Mouse (Mus musculus): ENCODE data around the gene Slc4a1ap.
"Not testable (repeated sequence)": the region's sequence is repeated elsewhere in the genome, so short reads cannot be mapped to it uniquely, and the experiment has no call there.

Gene Slc4a1ap

DNA sequence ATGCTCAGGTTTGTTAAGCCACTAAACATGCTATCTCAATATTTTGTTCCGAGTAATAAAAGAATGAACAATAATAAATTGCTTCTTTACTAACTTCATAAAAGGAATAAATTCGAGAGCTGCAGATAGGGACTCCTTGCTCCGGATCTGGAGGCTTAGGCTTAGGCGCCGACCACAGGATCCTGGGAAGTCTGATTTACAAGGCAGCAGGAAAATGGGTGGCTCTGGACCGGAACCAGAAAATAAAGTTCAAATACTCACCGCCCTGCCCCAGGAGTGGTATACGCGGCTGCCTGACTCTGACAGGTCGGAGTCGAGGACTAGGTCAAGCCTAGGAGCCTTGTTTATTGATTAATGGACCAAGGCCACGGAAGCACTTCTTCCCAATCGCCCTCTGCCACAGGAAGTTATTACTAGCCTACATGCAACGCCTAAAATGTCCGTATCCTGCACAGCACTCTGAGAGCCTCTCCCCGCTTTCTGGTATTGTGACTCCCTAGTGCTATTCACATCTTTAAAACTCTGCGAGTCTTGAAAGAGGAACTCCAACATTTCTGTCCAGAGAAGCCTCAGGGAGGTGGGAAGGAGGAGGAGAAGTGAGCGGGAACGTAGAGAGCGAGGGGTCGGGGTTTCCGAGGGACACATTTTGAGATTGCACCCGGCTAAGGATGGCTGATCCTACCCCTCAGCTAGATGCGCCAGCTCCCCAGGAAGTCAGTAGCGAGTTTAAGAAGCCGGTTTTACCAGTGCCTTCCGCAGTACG lies at the start of gene Slc4a1ap:
Gene Slc4a1ap, plus strand, starts transcription at position 642 of the 763 bp plus-strand sequence.
- DNase-seq (ENCODE audit: low spot score): peak; percentile 79

DNA sequence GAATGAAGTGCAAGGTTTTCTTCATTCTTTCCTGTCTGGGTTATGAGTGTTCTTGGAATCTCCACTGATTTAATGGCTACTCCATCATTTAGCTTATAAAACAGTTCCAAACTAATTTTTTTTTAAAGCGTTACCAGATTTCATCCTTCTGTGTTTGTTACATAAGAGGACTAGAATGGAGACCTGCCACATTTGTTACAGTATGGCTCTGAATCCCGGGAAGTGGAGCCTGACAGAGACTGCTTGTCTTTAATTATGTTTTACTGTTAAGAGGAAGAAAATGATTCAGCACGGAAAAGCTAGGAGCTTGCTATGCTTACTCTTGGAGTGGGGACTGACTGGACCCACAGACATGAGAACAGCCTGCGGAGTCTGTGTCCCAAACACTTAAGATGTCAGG lies 46.3 kb upstream of the Slc4a1ap start:
- DNase-seq (ENCODE audit: low spot score): peak; percentile 20

DNA sequence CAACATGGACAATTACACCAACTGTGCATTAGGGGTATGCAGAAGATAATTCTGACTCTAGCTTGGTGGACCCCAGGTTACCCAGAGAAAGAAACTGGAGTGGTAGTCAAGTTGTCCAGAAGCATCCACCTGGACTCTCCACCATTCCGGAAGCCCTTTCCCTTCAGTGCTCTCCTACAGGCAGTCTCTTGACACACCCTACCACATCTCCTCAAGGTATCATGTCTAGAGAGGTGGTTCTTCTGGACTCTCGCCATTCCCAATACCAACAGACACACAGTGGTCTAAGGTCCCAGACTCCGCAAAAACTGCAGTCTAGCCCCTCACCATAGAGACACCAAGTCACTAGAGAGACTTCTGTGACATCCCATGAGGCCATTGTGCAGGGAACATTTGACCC lies 41.4 kb upstream of the Slc4a1ap start, which contains the start of gene 4930548H24Rik:
Gene 4930548H24Rik, plus strand, starts transcription at position 301 of the 400 bp plus-strand sequence.
- no peak for DNase-seq (ENCODE audit: low spot score)

DNA sequence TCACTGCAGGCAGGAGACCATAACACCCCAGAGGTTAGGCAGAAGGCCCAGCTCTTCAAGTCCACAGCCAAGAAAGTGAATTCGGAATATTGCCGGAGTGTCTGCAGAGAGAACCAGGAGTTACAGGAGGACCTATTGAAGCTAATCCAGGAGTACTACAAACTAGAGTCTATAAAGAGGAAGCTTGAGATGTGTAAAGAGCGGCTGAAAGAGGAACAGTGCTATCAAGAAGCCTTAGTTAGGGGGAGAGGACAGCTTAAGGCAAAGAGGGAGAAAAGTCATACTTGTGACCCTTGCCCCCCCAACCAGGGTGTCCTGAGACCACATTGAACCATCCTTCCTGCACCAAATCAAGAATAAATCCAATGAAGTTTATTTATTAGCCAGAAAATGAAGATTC lies 38.9 kb upstream of the Slc4a1ap start:
- no peak for DNase-seq (ENCODE audit: low spot score)

DNA sequence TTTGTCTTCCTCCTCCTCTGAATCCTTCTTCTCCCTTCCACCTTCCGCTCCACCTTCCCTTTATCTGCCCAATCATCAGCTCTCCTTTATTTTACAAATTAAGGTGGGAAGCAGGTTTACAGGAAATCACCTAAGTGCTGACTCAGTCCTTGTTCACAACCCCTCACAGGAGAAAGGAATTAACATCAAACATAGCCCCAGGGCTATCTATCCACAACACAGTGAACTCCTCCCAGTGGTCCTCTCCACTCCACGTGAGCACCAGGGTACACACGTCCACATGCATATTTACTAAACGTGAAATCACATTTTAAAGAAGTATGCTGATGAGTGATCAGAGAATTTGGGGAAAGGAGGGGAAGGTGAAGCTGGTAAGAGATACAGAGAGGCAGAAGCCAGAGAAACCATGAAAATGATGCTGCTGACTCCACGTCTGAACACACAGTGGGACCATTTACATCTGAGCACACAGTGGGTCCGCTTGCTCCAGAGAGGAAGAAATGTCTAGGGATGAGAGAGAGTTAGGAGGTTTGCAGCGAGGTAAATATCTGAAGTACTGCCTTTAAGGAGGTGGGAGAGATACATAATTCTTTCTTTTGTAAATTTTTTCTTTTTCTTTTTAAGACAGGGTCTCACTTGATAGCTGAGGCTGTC lies 37.6 kb upstream of the Slc4a1ap start:
- DNase-seq (ENCODE audit: low spot score): no peak

DNA sequence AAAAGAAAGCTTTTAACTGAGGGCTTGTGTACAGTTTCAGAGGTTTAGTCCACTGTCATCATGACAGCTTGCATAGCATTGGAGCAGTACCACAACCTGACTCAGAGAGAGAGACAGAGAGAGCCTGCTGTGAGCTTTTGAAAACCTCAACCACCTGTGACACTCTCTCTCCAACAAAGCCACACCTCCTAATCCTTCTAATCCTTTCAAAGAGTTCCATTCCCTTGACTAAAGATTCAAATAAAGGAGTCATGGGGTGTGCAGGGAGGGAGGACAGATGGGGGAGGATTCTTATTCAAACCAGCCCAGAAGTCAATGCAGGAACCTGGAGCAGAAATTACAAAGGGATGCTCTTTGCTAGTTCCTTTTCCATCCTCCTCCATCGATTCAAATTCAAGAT lies 34.8 kb upstream of the Slc4a1ap start:
- no peak for DNase-seq (ENCODE audit: low spot score)

DNA sequence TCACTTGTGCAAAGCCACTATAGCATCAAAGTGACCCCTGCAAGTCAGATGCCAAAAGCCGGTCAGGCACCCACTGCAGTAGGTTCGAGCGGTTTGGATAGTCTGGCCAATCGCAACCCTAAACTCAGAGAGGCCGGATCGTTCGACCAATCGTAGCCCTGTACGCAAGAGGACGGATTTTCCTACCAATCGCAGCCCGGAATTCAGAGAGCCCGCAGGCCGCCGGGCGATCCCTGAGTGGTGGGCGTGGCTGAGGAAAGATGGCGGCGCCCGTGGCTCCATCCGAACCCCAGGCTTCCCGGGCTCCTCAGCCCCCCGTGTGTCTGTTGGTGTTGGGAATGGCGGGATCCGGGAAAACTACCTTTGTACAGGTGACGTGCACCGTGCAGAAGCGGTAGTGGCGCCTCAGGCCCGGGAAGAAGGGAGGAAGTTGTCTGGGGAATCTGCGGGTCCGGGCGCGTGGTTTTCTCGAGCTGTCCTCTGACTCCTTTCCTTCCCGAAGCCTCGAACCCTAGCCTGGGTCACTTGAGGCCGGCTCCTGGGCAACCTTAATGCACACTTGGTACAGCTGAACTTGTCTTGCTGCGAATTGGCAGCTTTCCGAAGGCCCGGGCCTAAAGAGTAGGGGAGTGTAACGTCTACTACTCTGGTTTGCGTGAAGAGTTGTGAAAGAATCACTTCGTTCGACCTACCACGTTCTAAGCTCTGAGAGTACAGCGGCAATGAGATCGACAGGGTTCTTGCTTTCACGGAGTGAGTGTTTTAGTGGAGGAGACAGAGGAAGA lies 32.1 kb upstream of the Slc4a1ap start, which contains the start of gene Gpn1:
Gene Gpn1, plus strand, starts transcription at position 229 of the 785 bp plus-strand sequence.
- peak; percentile 91 for DNase-seq (ENCODE audit: low spot score)

DNA sequence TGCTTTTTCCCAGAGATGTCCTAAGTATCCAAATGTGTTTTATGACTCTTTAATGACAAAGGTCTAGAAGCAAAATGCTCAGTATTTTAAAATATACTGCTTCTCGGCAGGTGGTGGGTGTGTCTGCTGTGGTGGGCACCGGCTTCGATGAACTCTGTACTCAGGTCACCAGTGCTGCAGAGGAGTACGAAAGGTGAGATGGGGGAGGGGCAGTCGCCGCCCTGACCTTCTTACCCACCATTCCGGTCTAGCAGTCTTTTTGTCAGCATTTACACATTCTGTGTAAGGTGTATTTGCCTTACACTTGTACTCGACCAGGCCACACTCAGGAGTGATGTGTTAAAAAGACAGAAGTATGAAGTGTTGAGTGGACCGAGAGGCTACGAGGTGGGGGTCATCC lies 22.0 kb upstream of the Slc4a1ap start:
- DNase-seq (ENCODE audit: low spot score): no peak

DNA sequence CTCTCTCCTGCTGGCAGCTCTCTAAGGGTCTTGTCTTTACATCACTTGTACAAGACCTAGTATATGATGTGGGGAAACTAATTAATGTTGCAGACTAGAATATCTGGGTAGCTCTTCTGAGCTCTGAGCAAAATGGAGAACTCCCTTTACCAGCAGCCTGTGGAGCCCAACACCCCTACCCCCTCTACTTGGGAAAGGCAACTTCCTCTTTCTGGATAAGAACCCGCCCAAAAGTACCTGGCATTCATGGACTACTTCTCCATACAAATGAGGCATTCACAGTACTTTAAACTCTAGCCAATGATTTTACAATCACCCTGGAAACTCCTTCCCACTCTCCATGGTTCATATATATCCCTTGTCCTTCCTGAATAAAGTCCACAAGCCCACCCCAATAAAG lies 14.3 kb upstream of the Slc4a1ap start:
- no peak for DNase-seq (ENCODE audit: low spot score)

DNA sequence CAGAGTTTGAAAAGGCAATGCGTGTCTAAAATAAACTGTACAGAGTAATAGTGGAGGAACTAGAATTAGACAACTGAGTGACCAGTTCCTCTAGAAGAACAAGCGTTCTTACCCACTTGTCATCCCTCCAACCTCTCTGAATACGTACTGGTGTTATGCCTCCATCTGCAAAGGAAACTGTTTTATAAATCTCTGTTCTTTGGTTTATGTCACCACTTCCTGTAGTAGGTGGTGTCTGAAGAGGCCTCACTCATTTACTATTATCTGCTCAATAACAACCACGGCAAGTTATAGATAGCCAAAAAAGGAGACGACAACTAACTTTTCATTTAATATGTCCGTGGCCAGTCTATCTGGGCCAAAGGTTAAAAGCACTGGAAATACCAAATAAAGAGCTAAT lies 6.2 kb upstream of the Slc4a1ap start:
- no peak for DNase-seq (ENCODE audit: low spot score)

DNA sequence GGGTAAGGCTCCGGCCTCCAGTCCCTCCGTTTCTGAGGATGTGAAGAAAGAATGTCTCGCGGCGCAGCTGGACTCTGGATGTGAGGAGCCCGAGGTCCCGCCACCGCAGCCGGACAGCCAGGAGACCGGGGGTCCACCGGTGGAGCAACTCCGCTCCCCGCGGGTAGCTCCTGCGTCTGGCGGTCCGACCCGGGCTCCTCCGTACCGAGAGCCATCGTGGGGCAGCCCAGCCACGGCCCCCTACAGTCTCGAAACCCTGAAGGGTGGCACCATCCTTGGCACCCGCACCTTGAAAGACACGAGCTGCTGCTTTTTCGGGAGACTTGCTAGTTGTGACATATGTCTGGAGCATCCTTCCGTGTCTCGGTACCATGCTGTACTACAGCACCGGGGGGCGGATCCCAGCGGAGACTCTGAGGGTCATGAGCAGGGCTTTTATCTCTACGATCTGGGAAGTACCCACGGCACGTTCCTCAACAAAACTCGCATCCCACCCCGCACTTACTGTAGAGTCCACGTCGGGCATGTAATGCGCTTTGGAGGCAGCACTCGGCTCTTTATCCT lies 404 bp downstream of the Slc4a1ap start:
- no peak for DNase-seq (ENCODE audit: low spot score)

DNA sequence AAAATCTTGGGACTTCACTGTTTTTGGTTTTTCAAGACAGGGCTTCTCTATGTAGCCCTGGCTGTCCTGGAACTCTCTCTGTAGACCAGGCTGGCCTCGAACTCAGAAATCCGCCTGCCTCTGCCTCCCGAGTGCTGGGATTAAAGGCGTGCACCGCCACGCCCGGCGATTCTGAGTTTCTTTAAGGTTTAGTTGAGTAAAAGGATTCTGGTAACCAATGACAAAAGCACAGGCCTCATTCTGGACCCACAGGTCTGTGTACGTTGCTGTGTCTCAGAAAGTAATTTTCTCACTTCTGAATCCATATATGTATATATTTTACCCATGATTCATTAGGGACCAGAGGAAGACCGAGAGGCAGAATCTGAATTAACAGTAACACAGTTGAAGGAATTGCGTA lies 912 bp downstream of the Slc4a1ap start, which contains the start of gene Supt7l:
Gene Supt7l, minus strand, starts transcription at position 101 of the 400 bp plus-strand sequence.
- DNase-seq (ENCODE audit: low spot score): not testable (repeated sequence)

DNA sequence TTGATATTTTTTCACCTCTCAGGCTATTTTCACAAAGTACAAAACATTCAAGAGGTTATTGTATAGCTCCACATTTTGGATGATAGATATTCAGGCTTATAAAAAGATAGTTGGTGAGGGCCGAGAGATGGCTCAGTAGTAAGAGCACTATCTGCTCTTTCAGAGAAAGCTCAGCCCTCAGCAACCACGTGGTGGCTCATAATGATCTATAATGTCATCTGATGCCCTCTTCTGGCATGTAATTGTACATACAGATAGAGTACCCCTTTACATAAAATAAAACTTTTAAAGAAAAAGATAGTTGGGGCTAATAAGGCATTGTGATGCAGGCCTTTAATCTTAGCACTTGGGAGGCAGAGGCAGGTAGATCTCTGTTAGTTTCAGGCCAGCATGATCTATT lies 1.8 kb downstream of the Slc4a1ap start:
- no peak for DNase-seq (ENCODE audit: low spot score)

DNA sequence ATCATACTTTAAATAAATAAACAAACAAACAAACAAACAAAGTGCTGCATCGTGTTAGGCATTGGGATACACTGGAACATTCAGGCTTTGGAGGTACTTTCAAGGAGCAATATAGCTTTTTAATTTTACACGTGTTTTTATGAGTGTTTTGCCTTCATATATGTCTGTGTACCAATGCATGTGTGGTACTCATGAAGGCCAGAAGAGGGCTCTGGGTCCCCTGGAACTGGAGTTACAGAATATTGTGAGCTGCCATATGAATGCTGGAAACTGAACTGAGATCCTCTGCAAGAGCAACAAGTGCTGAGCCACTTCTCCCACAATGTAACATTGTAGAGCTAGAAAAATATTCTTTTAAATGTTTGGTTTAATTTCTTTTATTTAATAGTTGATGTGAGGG lies 8.4 kb downstream of the Slc4a1ap start:
- no peak for DNase-seq (ENCODE audit: low spot score)

DNA sequence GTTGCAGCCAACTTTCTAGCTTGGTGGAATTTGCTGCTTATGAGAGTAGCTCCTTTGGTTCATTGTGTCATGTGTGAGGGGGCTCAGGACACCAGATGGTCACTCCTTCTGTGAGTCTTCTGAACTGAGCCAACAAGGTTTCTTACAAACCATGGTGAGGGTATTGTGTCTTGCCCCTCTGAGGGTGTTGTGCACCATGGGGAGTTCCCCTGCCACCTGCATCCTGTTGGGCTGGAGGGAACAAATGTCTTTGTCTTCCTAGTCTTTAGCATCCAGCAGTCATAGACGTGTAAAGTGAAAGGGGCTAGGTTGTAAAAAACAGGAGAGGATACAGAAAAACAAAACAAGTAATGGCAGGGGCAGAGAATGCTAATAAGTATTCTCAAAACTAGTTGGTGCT lies 32.6 kb downstream of the Slc4a1ap start:
- DNase-seq (ENCODE audit: low spot score): no peak

DNA sequence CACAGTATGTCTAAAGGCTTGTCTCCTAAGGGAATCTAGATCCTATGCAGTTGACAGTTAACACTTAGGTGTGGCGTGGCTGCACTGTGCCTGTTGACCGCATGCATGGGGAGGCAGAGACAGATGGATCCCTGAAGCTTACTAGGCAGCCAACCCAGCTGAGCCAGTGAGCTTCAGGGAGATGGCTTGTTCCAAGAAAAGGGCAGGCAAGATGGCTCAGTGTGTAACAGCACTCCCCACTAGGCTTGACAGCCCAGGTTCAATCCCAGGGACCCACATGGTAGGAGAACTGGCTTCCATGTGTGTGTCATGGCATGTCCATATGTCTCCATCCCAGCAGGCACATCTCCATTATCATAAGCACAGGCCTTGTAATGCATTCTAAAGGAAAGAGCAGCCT lies 33.6 kb downstream of the Slc4a1ap start:
- DNase-seq (ENCODE audit: low spot score): no peak

DNA sequence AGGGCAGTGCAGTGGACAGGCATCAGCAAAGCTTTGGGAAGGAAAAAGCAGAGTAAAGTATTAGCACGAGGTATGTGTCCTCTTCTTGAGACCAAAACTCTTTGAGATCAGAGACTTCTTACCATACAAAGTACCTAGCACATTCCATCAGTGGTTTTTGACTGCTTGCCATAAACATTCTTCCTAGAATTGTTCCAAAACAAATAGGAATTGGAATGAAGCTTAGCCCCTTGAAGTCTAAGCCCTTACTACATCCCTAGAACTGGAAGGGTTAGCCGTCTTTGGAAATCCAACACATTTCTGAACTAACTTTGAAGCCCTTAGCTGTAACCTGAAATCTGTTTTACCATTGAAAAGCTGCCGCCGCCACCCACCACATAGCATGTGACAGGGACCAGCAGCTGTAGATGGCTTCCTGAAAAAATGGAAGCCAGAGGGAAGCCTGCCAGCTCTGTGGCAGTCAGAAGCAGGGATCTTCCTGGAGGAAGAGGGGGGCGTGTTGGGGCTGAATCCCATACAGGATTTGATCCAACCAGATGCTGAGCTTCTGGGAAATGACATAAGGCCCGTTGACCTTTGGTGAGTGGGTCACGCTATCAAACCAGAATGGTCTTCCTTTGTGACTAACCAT lies 35.4 kb downstream of the Slc4a1ap start:
- peak; percentile 76 for DNase-seq (ENCODE audit: low spot score)

DNA sequence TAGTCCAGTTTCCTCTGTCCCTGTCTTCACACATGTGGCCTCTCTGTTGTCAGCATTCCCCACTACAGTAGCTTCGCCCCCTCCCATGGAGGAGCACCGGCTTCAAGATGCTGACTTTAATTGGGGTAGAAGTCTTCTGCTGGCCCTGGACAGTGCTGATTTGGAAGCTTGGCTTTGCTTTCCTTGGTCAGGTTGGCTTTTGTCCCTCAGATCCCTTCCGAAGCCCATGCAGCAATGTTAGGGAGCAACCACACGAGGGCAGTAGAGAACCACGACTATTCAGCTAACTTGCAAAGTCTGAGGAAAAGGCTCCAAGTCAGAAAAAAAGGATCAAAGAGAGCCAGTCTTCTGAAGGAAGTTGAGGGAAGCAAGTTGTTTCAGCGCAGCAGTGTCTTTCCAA lies 36.7 kb downstream of the Slc4a1ap start:
- peak; percentile 73 for DNase-seq (ENCODE audit: low spot score)

DNA sequence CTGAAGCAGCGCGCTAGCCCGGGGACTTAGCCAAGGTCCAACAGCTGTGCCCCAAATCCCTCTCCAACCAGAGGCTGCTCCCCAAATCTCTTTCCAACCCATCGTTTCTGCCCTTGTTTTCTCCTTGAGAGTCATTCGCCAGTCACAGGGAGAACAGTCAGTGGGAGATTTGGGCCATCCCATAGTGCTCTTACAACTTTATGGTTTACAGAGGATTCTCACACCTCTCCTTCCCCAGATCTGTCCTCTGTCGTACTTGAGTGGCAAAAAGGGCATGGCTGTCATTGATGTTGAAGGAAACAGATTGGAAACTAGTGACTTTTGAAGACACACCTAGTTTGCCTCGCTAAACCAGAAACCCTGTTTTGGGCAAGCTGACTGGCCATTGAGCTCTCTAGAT lies 37.1 kb downstream of the Slc4a1ap start:
- DNase-seq (ENCODE audit: low spot score): no peak

DNA sequence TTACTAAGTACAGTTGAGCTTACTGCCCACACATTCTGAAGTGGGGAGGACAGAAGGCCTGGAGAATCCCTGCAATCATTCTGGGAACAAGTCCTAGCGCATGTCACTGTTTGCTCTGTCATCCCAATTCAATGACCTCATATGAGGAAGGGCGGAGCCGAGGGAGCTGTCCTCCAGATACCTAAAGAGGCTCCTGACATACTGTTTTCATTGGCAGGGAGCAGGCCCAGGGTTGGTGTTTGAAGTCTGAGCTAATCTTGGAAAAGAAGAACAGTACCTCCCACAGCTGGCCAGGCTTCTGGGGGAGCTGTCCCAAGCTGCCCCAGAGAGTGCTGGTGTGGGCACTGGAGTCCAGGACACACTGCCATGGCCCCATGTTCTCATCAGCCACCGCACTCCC lies 38.2 kb downstream of the Slc4a1ap start:
- DNase-seq (ENCODE audit: low spot score): no peak

DNA sequence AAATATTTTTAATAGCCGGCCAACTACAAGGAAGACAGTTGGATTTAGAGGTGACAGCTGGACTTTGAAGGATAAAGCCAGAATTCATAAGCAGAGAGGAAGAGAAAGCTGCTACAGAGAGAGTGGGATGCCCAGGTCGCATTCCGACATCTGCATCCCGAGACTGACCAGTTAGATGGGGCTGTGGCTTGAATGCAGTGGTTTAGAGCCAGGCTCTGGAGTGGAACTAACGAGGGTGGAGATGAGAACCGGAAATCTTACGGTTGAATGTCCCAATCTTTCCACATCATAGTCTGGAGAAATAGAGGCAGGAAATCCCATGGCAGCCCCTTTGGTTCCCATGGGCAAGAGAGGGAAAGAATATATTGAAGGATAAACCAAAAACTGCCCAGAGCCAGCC lies 39.2 kb downstream of the Slc4a1ap start:
- no peak for DNase-seq (ENCODE audit: low spot score)

DNA sequence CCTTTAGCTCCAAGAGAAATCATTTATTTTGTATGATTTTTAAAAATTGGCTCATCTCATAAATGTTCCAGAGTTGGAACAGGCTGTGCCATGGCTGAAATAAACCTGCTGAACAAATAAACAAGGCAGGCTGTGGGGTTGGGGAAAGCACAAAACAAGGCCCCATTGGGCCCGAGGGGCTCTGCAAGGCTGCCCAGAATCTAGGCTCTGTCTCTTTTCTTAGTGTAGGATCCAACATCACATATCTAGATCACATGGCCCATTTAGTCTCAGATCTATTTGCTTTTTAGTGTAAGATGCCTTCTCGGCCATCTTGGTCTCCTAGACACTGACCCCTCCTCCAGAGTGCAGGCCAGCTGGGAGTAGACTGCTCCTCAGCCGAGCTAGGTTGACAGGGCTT lies 39.7 kb downstream of the Slc4a1ap start:
- no peak for DNase-seq (ENCODE audit: low spot score)
